Mouse (Mus musculus) neural tube, embryonic 11.5 days (tissue): ENCODE measurements around the gene Map2k1. TPM values are rescaled to one million over a fixed set of nuclear protein-coding genes. Genes with fewer than 3 reads are reported as not detected.
"Not testable (repeated sequence)": the region's sequence is repeated elsewhere in the genome, so short reads cannot be mapped to it uniquely, and the experiment has no call there.

Source experiments
- ATAC-seq: fragments of 200-750 bp; cut with Nextera tagmentation; 2 replicates; pipeline ENCODE4 v1.8.0; 2017; ENCODE audit warnings: moderate number of reproducible peaks, mild to moderate bottlenecking, moderate TSS enrichment, moderate library complexity; ENCODE audit not compliant: insufficient read depth, low FRiP score, low TSS enrichment
- DNase-seq: peaks from one replicate; pipeline ENCODE4 v3.0.0-alpha.2; 2015; ENCODE audit warnings: low spot score
- H3K27ac ChIP-seq: fragments of 300-500 bp; sonication (generic); 2 replicates; pipeline ENCODE4 v1.5.1; 2014; ENCODE audit warnings: low read depth, mild to moderate bottlenecking, low read length
- H3K27me3 ChIP-seq: fragments of 300-500 bp; sonication (generic); 2 replicates; pipeline ENCODE4 v1.6.1; 2014; ENCODE audit warnings: mild to moderate bottlenecking, low read length, mixed read lengths; ENCODE audit not compliant: control insufficient read depth, insufficient read depth
- H3K36me3 ChIP-seq: fragments of 300-500 bp; sonication (generic); 2 replicates; pipeline ENCODE4 v1.6.1; 2014; ENCODE audit warnings: mild to moderate bottlenecking, low read length, moderate library complexity, mixed read lengths; ENCODE audit not compliant: control insufficient read depth, insufficient read depth
- H3K4me1 ChIP-seq: fragments of 300-500 bp; sonication (generic); 2 replicates; pipeline ENCODE4 v1.6.1; 2014; ENCODE audit warnings: low read length, mixed read lengths; ENCODE audit not compliant: control insufficient read depth, insufficient read depth
- H3K4me2 ChIP-seq: fragments of 300-500 bp; sonication (generic); 2 replicates; pipeline ENCODE4 v1.6.1; 2014; ENCODE audit warnings: low read depth, mild to moderate bottlenecking, moderate library complexity
- H3K4me3 ChIP-seq: fragments of 300-500 bp; sonication (generic); 2 replicates; pipeline ENCODE4 v1.5.1; 2014; ENCODE audit warnings: low read depth, low read length
- H3K9ac ChIP-seq: fragments of 300-500 bp; sonication (generic); 2 replicates; pipeline ENCODE4 v1.6.1; 2014; ENCODE audit warnings: mild to moderate bottlenecking, low read length
- H3K9me3 ChIP-seq: fragments of 300-500 bp; sonication (generic); 2 replicates; pipeline ENCODE4 v1.6.1; 2016; ENCODE audit warnings: low read length; ENCODE audit not compliant: control insufficient read depth
- WGBS: fragments of 180-500 bp; shearing (Covaris S2); extraction: QIAGEN DNeasy Blood & Tissue Kit; methylation state at CpG from one replicate; pipeline ENCODE4 v1.1.7; 2014; 5-methylcytosine and 5-hydroxymethylcytosine counted together
- polyA plus RNA-seq: library from polyadenylated mRNA; unstranded; fragments of >200 nt; fragmentation: Nextera tagmentation; extraction: Ambion mirVana; gene quantifications from 2 replicates; pipeline ENCODE4 v1.2.1, GENCODE M21; 2014

Map2k1 gene
- polyA plus RNA-seq, 1 experiment from 2014 or later: 84.5 TPM

DNA sequence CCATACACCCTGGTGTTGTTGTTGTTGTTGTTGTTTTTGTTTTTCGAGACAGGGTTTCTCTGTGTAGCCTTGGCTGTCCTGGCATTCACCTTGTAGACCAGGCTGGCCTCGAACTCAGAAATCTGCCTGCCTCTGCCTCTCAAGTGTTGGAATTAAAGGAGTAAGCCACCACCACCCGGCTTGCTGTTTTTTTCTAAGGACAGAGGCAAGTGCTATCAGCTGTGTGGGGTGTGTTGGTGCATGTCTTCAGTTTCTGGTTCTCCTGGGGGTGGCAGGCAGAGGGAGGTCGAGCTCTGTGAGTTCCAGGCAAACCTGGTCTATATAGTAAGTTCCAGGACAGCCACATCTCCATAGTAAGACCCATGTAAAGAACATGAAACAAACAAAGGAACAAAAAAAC is 20.9 kb upstream of the Map2k1 start:
- H3K36me3 ChIP-seq: no peaks in the 10 kb centered on the region
- H3K27ac ChIP-seq: no peak overlapping the region
- no peaks in the 10 kb centered on the region for H3K4me1 ChIP-seq
- no peak overlapping the region for H3K9ac ChIP-seq
- H3K27me3 ChIP-seq: no peaks in the 10 kb centered on the region
- 85% methylated on average over 4 of the region's 4 CpGs for WGBS
- no peaks in the 10 kb centered on the region for H3K9me3 ChIP-seq
- ATAC-seq: no peak
- H3K4me3 ChIP-seq: no peak overlapping the region
- no peak overlapping the region for H3K4me2 ChIP-seq
- no peak for DNase-seq

DNA sequence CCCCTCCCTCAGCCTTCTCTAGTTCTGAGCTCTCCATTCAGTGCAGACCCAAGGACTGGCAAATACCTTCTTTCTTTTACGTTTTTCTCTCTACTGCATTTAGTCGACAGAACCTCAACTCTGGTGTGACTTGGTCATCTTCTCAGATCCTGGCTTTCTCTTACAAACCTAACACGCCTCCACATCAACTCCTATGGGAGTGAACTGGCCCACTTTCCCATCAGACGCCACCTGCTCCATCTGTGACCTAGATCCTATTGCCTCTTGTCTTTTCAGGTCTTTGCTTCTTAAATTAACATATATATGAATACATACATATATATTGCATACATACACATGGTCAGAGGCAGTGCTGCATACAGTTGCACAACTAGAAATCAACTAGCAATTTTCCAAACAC is 20.3 kb upstream of the Map2k1 start:
- WGBS: 71% methylated on average over 4 of the region's 4 CpGs

DNA sequence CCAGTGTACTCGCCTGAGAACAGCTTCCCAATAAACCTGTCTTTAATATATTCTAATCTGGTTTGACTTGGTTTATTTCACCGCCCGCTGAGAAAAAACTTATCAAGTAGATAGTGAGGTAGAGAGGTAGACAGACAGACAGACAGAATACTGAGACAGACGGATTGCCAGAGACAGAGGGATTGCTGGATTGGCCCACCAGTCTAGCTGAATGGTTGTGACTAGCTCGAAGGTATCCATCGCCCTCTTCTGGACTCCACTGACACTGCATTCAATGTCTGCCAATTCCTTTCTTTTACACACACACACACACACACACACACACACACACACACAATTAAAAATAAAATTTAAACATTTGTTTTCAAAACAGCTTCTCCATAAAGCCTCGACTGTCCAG is 19.2 kb upstream of the Map2k1 start:
- Histone ChIP-seq H3K27ac (no peak overlapping the region), H3K4me2 (no peak overlapping the region), H3K27me3 (no peaks in the 10 kb centered on the region), H3K4me3 (no peak overlapping the region), H3K36me3 (no peaks in the 10 kb centered on the region), H3K4me1 (no peaks in the 10 kb centered on the region), H3K9me3 (no peaks in the 10 kb centered on the region), H3K9ac (no peak overlapping the region)
- DNase-seq: peak; percentile 37
- WGBS: 54% methylated on average over 7 of the region's 7 CpGs
- ATAC-seq: no peak

More for the DNA sequence above, 20.3 kb upstream of the Map2k1 start:
- Histone ChIP-seq H3K27me3 (no peaks in the 10 kb centered on the region), H3K27ac (no peak overlapping the region), H3K4me1 (no peaks in the 10 kb centered on the region), H3K9ac (no peak overlapping the region), H3K36me3 (no peaks in the 10 kb centered on the region), H3K9me3 (no peaks in the 10 kb centered on the region), H3K4me2 (no peak overlapping the region), H3K4me3 (no peak overlapping the region)
- no peak for ATAC-seq
- no peak for DNase-seq

DNA sequence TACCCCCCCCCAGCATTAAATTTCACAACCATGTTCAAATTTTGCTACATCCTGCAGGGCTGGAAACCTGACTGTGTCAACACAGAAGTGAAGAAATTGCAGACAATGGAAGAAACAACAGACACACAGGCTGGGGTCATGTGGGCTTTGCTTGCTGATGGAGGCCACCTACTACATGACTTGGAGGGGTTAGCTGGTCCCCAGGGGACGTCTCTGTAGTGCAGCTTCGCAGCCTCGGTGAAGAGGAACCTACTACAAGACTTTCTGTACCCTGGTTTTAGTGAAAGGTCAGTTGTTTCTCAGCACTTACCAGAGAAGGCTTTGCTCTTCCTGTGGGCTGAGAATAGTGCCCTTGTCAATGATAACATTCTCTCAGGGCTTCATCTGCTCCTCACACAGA is 17.8 kb upstream of the Map2k1 start:
- H3K27me3 ChIP-seq: no peaks in the 10 kb centered on the region
- no peaks in the 10 kb centered on the region for H3K9me3 ChIP-seq
- ATAC-seq (no peak), DNase-seq (no peak)
- H3K9ac ChIP-seq: no peak overlapping the region
- no peaks in the 10 kb centered on the region for H3K36me3 ChIP-seq
- no peak overlapping the region for H3K4me3 ChIP-seq
- 71% methylated on average over 3 of the region's 3 CpGs for WGBS
- no peaks in the 10 kb centered on the region for H3K4me1 ChIP-seq
- no peak overlapping the region for H3K27ac ChIP-seq
- H3K4me2 ChIP-seq: no peak overlapping the region

DNA sequence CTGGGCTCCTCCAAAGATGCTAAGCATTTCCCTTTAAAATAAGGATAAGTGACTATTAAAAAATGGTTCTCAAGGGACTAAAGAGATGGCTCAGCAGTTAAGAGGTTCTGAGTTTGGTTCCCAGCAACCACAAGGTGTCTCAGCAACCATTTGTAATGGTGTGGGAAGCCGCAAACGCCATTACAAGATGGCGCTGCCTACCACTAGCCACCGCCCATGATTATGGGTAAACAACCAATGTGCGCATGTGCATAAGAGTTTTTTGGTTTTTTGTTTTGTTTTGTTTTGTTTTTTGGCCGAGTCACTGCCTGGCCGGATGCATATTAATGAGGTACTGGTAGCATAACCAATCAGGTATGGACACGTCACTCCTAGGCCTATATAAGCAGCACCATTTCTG is 15.4 kb upstream of the Map2k1 start:
- H3K36me3 ChIP-seq, H3K4me1 ChIP-seq, DNase-seq, H3K4me3 ChIP-seq, H3K4me2 ChIP-seq, H3K9ac ChIP-seq, H3K27me3 ChIP-seq, H3K27ac ChIP-seq, ATAC-seq, H3K9me3 ChIP-seq: not testable (repeated sequence)
- 92% methylated on average over 8 of the region's 8 CpGs for WGBS

DNA sequence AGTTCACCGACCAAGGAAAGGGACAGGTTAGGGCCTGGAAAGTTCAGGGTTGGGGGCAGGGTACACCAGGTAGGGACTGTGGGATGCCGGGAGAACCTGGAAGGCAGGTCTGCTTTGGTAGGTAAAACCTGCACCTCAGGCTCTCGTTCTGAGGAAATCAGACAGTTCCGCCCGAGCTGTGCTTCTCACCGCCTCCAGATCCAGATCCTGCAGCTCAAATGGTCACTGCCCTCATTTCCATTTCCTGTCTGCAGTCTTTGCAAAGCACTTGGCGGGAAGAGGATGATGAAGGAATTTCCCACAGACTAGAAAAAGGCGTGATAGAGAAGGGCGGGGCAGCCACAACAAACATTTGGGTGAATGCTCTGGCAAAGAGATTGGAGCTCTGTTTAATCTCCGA is 14.8 kb upstream of the Map2k1 start:
- no peak for ATAC-seq
- 90% methylated on average over 10 of the region's 10 CpGs for WGBS
- no peaks in the 10 kb centered on the region for H3K4me1 ChIP-seq
- no peaks in the 10 kb centered on the region for H3K36me3 ChIP-seq
- no peaks in the 10 kb centered on the region for H3K9me3 ChIP-seq
- no peak for DNase-seq
- no peak overlapping the region for H3K4me3 ChIP-seq
- H3K4me2 ChIP-seq: no peak overlapping the region
- H3K27ac ChIP-seq: no peak overlapping the region
- no peaks in the 10 kb centered on the region for H3K27me3 ChIP-seq
- no peak overlapping the region for H3K9ac ChIP-seq

DNA sequence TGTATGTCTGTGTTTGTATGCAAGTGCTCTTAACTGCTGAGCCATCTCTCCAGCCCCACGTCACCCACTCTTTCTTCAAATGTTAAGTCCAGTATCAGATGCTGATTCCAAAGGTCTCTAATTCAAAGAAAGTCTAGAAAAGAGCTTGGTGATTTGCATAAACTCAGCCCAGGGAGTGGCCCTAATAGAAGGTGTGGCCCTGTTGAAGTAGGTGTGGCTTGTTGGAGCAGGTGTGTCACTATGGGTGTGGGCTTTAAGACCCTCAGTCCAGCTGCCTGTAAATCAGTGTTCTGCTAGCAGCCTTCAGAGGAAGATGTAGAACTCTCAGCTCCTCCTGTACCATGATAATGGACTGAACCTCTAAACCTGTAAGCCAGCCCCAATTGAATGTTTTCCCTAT is 13.8 kb upstream of the Map2k1 start:
- DNase-seq (no peak), ATAC-seq (no peak)
- Histone ChIP-seq H3K9ac (no peak overlapping the region), H3K27ac (no peak overlapping the region), H3K36me3 (no peaks in the 10 kb centered on the region), H3K27me3 (no peaks in the 10 kb centered on the region), H3K9me3 (no peaks in the 10 kb centered on the region), H3K4me2 (no peak overlapping the region), H3K4me3 (no peak overlapping the region), H3K4me1 (no peaks in the 10 kb centered on the region)
- 94% methylated on average over 1 of the region's 1 CpGs for WGBS

DNA sequence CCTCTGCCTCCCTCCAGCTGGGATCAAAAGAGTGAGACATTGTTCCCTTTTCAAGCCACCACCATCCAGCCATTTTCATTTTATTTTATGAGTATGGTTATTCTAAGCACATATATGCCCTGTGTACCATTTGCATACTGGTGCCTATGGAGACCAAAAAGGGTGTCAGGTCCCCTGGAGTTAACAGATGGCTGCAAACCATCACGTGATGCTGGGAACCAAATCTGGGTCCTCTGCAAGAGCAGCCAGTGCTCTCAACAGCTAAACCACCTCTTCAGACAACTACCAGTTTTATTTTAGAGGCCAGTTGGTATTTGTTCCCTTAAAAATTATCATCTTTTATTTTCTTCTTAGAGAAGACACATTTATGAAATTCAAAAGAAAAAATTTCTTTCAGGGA is 11.4 kb upstream of the Map2k1 start:
- Histone ChIP-seq H3K9me3 (no peaks in the 10 kb centered on the region), H3K36me3 (no peaks in the 10 kb centered on the region), H3K9ac (no peak overlapping the region), H3K27me3 (no peaks in the 10 kb centered on the region), H3K4me1 (no peaks in the 10 kb centered on the region), H3K4me2 (no peak overlapping the region), H3K4me3 (no peak overlapping the region), H3K27ac (no peak overlapping the region)
- no peak for DNase-seq
- 34% methylated on average over 1 of the region's 1 CpGs for whole genome bisulfite sequencing
- no peak for ATAC-seq

DNA sequence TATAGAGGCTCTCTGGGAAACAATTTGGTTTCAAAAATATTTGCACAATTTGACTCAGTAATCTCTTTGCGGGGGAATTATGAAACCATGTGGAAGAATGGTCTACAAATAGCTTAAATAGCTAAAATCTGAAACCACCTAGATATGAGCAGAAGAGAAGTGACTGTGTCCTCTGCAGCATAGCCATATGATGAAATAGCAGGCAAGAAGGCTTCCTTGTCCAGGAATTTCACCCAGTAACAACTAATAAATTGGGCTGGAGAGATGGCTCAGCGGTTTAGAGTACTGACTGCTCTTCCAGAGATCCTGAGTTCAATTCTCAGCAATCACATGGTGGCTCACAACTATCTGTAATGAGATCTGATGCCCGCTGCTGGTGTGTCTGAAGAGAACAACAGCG is 7.6 kb upstream of the Map2k1 start:
- Histone ChIP-seq H3K4me2 (no peak overlapping the region), H3K27ac (no peak overlapping the region), H3K4me1 (no peaks in the 10 kb centered on the region), H3K9ac (no peak overlapping the region), H3K36me3 (no peaks in the 10 kb centered on the region), H3K9me3 (no peaks in the 10 kb centered on the region), H3K27me3 (no peaks in the 10 kb centered on the region), H3K4me3 (no peak overlapping the region)
- ATAC-seq: no peak
- 91% methylated on average over 4 of the region's 4 CpGs for WGBS
- DNase-seq: no peak
